Mouse (Mus musculus): Measurements from ENCODE around the gene Gmcl1. TPM values are rescaled to one million over a fixed set of nuclear protein-coding genes. Genes with fewer than 3 reads are reported as not detected.

Gene Gmcl1
- total RNA-seq, 2 experiments from 2014 or later, result 6.7 to 6.9 TPM

DNA sequence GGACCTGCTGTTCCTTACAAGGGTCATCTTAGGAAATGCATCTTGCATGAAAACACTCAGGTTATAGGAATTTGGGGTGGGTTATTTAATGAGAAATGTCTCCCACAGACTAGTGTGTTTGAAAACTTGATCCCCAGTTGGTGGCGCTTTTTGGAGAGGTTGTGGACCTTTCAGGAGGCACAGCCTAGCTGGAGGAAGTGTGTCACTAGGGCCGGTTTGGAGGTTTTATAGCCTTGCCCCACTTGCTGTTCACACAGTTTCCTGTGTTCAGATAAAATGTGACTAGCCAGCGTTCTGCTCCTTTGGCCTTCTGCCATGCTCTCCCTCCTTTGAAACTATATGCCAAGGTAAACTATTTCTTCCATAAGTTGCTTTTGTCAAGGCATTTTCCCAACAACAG, 7.5 kb upstream of the Gmcl1 start:
- intact Hi-C loops (cut with DNase I), result no loop called here
- DNase-seq, result no peak

DNA sequence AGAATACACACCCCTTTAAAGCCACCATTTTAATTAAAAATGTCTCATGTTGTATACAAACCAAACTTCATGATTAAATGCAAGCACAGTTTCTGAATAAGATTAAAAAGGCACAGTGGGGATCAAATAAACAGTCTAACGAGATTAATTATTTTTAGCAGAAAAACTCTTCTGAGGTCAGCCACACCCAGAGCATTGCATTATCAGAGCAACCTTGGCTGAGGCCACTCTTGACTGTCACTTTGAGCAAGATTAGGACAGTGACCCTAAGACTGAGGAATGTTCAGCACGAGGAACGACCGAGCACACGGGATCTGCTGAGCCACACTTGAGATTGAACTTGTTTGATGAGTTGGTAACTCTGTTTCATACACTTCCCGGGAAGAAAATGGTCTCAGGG, 3.6 kb upstream of the Gmcl1 start:
- DNase-seq, result no peak
- intact Hi-C loops (cut with DNase I), result no loop called here

DNA sequence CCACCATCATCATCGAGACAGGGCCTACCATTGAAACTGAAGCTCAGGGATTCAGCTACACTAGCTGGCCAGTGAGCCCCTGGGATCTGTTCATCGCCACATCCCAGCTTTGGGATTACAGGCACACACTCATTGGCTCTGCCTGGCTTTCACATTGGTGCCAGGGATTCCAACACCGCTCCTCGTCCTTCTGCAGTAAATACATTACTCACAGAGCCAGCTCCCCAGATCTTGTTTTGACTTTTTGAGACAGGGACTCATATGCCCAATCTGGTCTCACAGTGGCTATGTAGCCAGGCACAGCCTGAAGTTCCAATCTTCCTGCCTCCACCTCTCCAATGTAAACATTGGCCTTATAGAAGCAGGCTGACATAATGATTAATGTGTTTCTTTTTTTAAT, 3.1 kb upstream of the Gmcl1 start:
- no peak for DNase-seq
- intact Hi-C loops (cut with DNase I), result no loop called here

DNA sequence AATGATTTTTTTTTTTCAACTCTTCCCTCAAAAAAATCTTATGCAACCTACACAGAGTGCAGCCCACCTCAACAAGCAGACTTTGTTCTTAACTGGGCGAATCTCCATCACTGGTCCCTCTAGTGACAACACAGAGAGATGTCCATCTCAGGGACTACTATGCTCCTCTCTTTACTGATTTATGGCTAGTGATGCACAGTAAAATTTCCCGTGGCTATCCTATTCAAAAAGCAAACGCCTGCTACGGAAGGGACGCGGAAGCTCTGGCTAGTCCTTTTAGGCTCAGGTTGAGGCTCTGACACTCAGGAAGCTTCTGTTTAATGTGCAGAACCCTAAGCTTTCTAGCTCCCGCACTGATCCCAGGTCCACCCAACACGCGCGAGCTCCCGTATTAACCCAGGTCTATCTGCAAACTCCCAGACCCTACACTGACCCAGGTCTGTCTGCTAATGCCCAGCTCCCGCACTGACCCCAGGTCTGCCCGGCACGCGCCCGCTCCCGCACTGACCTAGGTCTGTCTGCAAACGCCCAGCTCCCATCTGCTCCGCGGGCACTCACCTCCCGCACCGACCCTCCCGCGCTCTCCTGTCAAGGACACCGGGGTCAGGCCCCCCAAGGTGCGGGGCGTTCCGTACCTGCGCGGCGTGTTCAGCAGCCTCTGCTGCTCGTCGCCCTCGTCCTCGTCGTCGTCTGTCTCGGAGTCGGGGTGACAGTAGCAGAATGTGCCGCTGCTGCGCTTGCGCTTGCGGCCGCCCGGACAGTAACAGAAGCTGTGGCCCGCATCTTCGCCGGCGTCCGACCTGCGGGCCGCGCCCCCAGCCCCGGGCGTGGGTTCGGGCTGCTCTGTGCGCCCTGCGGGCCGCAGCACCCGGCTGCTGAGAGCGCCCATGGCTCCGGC, 658 bp downstream of the Gmcl1 start:
- intact Hi-C loops (cut with DNase I), result no loop called here
- peak in 1 of 2 experiments; percentile 42 for DNase-seq

DNA sequence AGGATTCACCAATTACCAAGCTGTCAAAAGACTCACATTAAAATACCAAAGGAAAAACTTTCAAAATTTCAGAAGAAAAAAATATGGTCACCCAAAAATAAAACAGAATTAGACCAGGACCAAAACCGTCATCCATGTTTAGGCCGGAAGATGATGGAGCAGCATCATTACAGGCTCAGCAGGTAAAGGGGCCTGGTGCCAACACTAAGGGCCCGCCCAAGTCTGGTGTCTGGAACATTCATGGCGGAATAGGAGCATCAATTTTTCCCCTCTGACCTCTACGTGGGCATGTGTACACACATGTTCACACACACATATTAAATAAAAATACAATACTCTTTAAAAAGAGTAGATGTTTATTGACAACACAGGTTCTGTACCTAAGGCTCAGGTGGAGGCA, 4.5 kb downstream of the Gmcl1 start:
- DNase-seq, result no peak
- intact Hi-C loops (cut with DNase I), result no loop called here

DNA sequence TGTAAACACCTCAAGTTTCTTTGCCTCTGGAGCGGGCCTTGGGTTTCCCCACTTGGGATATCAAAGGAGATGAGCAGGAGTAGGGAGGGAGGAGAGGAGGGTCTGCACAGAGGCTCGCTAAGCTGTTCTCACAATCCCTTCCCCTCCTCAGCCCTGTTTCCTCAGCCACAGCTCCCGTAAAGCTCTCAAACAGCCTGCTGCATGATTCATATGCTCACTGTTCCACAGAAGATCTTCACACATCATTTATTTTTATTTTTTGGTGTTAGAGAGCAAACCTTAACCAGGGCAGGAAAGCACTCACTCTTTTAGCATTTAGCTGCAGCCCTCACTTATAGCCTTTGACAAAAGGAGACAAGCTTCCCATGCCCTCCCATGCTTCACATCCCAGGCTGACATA, 11.2 kb downstream of the Gmcl1 start:
- no peak for DNase-seq
- intact Hi-C loops (cut with DNase I), result no loop called here

DNA sequence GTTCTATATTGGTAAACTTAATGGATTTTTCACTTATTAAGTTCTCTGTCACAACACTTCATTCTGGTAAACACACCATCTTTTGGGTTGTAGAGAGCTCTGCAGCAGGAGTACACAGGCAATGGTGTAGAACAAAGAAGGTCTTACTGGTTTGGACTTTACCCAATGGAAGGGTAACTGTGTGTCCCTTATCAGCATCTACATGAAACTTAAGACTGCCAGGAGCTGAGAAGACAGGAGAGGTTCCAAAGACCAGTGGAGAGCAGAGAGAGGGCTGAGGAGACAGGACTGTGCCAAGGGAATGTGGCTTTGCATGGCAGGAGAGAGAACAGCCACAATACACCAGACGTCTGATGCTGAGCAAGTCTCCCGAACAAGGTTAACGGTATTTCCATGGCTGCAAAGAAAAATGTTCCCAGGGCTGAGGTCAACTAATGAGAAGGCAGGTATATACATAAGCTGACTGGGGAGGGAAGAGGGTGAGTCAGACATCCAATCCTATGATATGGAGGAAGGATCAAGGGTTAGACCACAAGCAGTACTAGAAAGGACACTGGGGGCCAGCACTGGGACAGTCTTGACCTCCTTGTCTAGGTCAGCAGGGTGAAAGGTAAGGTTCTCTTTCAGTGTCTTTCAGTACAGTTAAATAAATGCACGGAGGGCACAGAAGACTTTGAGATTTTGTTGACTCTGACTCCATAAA, 25.0 kb downstream of the Gmcl1 start:
- intact Hi-C loops (cut with DNase I), result no loop called here
- DNase-seq, result no peak

DNA sequence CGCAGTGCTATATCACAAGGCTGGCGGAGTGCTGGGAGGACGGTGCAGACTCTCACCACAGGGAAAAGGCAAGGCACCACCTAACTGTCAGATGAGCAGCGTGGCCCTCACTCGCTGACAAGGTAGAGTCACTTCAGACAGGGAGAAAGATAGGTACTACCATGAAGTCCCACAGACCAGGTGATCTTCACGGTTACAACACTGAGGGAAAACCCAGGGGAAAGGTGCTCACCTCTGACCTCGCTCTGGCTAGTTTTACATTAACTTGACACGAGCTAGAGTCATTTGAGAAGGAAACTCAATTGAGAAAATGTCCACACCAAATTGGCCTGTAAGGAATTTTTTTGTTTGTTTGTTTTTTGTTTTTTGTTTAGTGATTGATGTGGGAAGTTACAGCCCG, 30.6 kb downstream of the Gmcl1 start:
- intact Hi-C loops (cut with DNase I), result no loop called here
- DNase-seq, result no peak

DNA sequence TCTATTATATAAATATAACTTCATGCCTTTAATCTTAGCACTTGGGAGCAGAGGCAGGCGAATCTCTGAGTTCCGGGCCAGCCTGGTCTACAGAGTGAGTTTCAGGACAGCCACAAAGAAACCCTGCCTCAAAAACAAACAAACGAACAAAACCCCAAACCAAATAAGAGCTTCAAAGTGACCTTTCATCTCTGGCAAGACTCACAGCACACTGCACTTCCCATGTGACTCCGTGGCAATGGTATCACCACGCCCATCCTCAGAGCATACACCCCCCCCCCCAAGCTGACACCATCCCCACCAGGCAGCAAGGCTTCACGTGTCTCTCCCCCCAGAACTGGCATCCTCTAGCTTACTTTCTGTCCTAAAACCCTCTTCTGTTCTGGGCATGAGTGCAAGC, 35.3 kb downstream of the Gmcl1 start:
- DNase-seq, result no peak
- intact Hi-C loops (cut with DNase I), result no loop called here

DNA sequence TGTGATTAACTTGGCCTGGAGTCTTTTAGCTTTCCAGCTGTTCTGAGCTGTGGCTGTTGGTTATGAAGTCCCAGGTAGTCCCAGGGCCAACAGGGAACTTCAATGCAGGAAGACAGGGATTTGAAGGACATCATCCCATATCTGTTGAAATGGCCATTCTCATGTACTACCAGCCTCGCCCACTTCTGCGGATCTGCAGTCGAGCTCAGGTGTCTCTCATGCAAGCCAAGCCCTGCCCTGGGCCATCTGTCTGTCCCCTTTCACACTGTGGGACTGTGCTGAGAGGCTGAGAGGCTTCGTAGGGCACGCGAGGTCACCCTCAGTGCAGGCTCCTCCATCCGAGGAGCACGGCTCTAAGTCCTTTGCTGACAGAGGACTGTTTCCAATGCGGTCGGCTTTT, 37.0 kb downstream of the Gmcl1 start:
- DNase-seq, result no peak
- intact Hi-C loops (cut with DNase I), result no loop called here

DNA sequence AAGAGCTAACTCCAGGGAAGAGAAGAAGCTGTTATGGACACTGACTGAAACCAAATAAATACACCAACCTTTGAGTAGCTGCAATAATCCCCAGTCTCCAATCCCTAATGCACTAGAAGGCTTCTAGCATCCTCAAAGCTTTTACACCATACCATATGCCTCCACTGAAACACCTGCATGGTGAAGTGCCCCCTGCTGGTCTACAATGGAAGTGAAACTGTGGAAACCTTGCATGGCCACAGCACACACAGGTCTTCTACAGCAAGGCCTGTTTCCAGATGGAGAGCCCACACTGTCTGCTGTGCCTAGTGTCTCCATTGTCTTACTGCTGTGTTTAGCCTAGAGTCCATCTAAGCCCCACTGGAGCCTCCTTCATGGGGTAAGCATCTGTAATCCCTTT, 38.7 kb downstream of the Gmcl1 start:
- DNase-seq, result peak; percentile 30 to 65
- intact Hi-C loops (cut with DNase I), result no loop called here

DNA sequence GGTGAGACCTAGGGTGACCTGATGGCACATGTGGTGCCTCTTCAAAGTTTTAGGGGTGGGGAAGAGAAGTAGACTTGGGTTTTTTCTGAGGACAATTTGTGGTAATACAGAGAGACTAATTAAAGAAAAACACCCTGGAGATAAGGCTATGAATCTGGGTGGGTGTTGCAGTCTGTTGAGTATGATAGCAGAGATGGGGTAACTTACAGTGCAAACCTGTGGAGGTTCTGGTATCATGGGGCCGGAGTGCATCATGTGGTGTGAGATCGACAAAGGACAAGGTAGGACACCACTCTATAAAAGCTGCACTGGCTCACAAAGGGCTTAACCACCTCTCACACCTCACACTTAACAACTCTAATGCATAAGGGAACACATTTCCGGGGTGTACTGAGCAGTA, 43.5 kb downstream of the Gmcl1 start:
- intact Hi-C loops (cut with DNase I), result no loop called here
- no peak for DNase-seq

DNA sequence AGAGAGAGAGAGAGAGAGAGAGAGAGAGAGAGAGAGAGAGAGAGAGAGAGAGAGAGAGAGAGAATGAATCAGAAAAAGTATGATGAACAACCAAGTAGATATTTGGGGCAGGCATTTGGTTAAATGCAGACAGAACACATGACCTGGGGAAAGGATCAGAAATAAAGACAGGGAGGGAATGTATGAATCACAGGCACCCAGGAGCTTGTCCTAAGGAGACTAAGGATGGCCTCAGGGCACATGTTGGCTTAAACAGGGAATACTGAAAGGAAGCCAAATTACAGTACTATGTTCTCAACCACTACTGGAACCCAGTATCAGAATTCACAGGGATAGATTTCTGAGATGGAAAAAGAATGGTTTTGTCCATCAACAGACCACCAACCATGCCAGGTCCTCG, 46.2 kb downstream of the Gmcl1 start:
- DNase-seq, result no peak
- intact Hi-C loops (cut with DNase I), result no loop called here

DNA sequence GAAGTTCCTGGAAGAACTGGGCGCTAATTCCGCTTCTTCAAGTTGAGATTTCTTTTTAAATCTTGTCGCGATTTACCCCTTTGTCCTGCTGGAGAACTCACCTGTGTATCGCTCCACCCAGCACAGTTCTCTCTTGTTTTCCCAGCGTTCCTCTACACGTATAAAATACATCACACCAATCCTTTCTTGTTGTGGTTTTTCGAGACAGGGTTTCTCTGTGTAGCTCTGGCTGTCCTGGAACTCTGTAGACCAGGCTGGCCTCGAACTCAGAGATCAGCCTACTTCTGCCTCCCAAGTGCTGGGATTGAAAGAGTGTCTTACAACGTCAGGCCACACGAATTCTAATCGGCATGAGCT, 48.5 kb downstream of the Gmcl1 start:
- DNase-seq, result no peak
- intact Hi-C loops (cut with DNase I), result no loop called here

DNA sequence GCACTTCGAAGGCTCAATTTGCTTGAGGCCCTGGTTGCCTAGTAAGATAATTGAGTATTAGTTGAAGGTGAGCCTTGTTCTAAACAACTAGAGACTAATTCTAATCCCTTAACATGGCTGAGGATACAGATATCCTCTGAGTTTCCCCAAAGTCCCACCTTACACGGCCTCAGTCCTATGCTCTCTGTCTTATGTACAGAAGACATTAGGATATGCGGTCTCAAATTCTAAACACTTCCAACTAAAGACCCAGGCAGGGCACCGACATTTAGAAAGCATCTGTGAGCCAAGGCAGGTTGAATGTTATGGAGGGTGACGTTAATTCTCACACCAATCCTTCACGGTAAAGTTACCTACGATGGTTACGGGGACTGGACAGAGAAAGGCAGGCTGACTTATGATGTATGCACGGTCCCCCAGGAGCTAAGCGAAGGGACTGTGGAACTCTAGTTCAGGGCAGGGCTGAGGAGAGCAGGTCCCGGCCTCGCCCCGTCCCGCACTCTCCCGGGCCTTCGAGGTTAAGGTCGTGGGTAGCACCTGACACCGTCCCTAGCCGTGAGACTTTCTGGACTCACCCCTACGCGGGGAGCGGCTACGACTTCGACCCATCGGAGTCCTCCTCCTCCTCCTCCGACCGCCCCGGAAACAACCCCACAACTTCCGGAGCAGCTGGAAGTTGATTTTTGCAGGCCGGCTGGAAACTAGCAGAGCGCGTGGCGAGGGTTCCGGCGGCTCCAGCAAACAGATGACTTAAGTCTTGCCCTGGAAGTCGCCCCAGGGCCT, 49.1 kb downstream of the Gmcl1 start, which contains the start of gene Snrnp27:
Gene Snrnp27, minus strand, starts transcription at position 651 of the 783 bp plus-strand sequence.
- peak; percentile 91 to 94 for DNase-seq
- intact Hi-C loops (cut with DNase I), result no loop called here

DNA sequence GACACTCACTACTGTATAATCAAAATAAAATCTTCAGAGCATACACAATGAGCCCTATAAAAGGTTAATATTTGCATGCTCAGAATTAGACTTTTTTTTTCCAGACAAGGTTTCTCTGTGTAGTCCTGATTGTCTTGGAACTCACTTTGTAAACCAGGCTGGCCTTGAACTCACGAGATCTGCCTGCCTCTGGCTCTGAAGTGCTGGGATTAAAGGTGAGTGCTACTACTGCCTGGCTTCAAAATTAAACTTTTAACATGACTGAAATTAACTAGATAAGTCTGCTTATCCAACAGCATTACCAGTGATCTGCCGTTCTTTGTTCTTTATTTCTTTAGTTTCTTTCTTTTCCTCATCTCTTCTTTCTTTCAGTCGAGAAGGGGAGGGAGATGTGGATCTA, 51.9 kb downstream of the Gmcl1 start:
- intact Hi-C loops (cut with DNase I), result no loop called here
- DNase-seq, result no peak

DNA sequence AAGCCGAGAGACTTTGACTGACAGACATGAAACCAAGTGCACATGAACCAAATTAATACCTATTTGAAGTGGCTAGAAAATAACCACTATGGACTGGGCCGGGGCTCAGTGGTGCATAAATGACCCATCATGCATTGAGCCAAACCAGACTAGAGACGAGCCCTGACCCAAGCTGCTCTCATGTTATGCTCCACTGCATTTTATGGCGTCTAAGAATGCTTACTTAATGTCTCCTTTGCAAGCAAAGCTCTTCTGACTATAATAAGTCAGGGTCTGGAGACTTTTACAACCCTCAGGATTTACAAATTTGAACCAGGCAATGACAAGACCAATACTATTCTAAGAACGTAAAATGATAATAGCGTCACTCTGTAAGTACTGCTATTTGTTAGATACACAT, 54.8 kb downstream of the Gmcl1 start:
- intact Hi-C loops (cut with DNase I), result no loop called here
- DNase-seq, result no peak

DNA sequence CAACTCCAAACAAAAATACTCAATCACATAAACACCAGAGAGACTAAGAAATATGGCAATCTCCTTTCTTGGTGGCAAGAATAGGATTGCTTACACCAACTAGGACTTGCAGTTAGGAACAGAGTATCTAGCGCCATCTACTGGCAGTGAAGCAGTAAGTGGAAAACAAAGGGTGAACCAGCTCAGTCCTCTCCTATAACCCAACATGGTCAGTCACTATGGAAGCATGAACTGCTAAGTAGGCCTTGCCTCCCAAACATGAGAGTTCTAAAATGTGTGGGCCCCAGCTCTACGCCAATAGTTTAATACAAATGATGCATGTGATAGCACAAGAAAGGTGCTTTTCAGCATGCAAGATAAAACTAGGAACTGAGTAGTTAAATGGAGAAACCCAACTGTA, 62.3 kb downstream of the Gmcl1 start:
- intact Hi-C loops (cut with DNase I), result loop anchor here (2.0 kb wide), 1 partner anchor 126 kb away; no protein-coding TSS in a partner anchor
- peak; percentile 42 to 70 for DNase-seq

DNA sequence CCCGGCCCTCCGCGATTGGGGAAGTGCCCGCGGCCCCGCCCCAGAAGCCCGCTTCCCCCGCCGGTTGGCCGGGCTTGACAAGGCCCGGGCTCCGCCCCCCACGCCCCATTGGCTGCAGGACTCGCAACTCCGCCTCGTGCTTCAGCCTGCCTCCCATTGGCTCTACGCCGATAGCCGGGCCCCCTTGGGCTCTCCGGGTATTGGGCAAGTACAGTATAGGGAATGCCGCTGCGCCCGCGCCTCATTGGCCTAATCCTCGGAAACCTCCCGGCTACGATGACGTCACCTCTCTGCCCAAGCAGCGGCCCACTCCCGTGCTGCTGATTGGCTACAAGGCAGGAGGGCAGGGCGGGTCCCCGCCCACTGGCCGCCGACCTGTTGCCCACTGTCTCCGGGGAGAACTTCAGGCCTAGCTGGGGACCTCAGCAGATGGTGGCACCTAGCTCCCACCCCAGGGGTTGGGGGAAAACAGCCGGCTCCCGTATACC, 63.9 kb downstream of the Gmcl1 start:
- intact Hi-C loops (cut with DNase I), result loop anchor here (5.0 kb wide), 3 partner anchors 72 to 232 kb away; partner anchors contain the start of gene C87436
- peak; percentile 100 for DNase-seq

DNA sequence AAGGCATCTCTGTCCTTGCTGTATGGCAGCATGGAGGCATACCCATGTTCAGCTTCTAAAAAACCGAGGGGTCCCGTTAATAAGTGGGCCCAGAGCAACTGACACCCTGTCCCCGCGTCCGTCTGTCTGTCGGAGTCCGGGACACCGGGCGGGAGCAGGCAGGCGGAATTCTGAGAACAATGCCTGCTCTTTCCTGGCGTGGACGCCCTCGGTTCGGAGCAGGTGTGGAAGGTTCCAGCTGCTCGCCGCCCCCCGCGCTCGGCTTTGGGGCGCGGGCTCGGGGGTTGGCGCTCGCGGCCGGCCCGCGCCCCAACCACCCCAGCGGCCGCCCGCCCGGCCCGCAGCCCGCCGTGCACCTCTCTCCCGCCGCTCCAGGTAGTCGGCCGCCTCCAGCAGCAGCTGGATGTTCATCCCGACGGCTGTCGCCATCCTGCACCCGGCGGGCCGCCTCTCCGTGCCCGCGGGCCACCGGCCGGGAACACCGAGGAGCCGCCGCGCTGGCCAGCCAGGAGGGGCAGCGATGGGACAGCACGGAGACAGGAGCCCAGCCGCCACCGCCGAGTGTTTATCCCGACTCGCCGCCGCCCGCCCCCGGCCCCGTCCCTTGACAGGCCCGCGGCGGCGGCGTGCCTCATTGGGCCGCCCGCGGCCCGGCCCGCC, 64.5 kb downstream of the Gmcl1 start, which contains the start of gene Mxd1:
Gene Mxd1, minus strand, starts transcription at position 582 of the 660 bp plus-strand sequence.
- intact Hi-C loops (cut with DNase I), result loop anchor here (5.0 kb wide), 3 partner anchors 71 to 231 kb away; partner anchors contain the start of gene C87436
- DNase-seq, result no peak
